Mouse (Mus musculus) neural tube, embryonic 12.5 days (tissue): ENCODE measurements around the gene Enpp6. TPM values are rescaled to one million over a fixed set of nuclear protein-coding genes. Genes with fewer than 3 reads are reported as not detected.

ENCODE experiments used
- ATAC-seq: fragments of 200-750 bp; cut with Nextera tagmentation; 2 replicates; pipeline ENCODE4 v1.8.0; 2017; ENCODE audit warnings: low read depth, mild to moderate bottlenecking, moderate TSS enrichment, moderate library complexity; ENCODE audit not compliant: low FRiP score
- H3K27ac ChIP-seq: fragments of 300-500 bp; sonication (generic); 2 replicates; pipeline ENCODE4 v1.5.1; 2016
- H3K27me3 ChIP-seq: fragments of 300-500 bp; sonication (generic); replicated peaks from 2 replicates; pipeline ENCODE4 v1.6.1; 2016; ENCODE audit warnings: mild to moderate bottlenecking
- H3K36me3 ChIP-seq: fragments of 300-500 bp; sonication (generic); 2 replicates; pipeline ENCODE4 v1.6.1; 2016; ENCODE audit warnings: mild to moderate bottlenecking
- H3K4me1 ChIP-seq: fragments of 300-500 bp; sonication (generic); 2 replicates; pipeline ENCODE4 v1.6.1; 2016
- H3K4me2 ChIP-seq: fragments of 300-500 bp; sonication (generic); replicated peaks from 2 replicates; pipeline ENCODE4 v1.6.1; 2016; ENCODE audit warnings: mild to moderate bottlenecking
- H3K4me3 ChIP-seq: fragments of 300-500 bp; sonication (generic); 2 replicates; pipeline ENCODE4 v1.5.1; 2016
- H3K9ac ChIP-seq: fragments of 300-500 bp; sonication (generic); 2 replicates; pipeline ENCODE4 v1.6.1; 2016; ENCODE audit warnings: mild to moderate bottlenecking
- H3K9me3 ChIP-seq: fragments of 300-500 bp; sonication (generic); 2 replicates; pipeline ENCODE4 v1.6.1; 2016; ENCODE audit warnings: mild to moderate bottlenecking
- WGBS: fragments of 180-500 bp; shearing (Covaris S2); methylation state at CpG from one replicate; pipeline ENCODE4 v1.1.7; 2016; 5-methylcytosine and 5-hydroxymethylcytosine counted together
- polyA plus RNA-seq: library from polyadenylated mRNA; unstranded; fragments of >200 nt; fragmentation: Nextera tagmentation; extraction: Ambion mirVana; gene quantifications from 2 replicates; pipeline ENCODE4 v1.2.1, GENCODE M21; 2016

Gene Enpp6
- polyA plus RNA-seq, 1 experiment from 2014 or later, result 0.23 TPM

GRCm38 (mm10) chr8:47082201-47083027, 95.7 kb downstream of the Enpp6 start:
- no peak overlapping the region for H3K4me2 ChIP-seq

DNA sequence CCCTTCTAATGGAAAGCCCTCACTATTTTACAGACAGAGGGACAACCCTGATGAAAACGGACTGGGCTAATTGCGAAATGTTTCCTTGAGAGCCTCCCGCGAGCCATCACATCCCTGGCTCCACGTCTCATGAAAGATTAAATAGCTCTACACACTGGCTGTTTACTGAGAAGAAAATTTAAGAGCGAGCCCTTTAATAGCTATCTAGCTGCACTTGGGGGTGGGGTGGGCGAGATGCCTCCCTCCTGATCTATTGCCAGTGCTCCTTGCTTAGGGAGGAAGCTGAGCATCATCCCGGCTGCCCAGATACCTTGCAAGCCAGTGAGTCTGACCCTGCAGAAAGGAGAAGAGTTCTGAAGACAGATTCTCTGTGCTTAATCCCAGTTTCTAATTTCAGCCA, 103.3 kb downstream of the Enpp6 start:
- Histone ChIP-seq H3K4me1 (no peaks in the 10 kb centered on the region), H3K9me3 (no peaks in the 10 kb centered on the region), H3K4me2 (no peak overlapping the region), H3K27ac (no peak overlapping the region), H3K9ac (no peak overlapping the region), H3K36me3 (no peaks in the 10 kb centered on the region), H3K4me3 (no peak overlapping the region), H3K27me3 (no peaks in the 10 kb centered on the region)
- WGBS, result 66% methylated on average over 8 of the region's 8 CpGs
- ATAC-seq, result no peak

More at GRCm38 (mm10) chr8:47082201-47083027, 95.7 kb downstream of the Enpp6 start:
- no peak overlapping the region for H3K9ac ChIP-seq
- H3K4me1 ChIP-seq, result no peaks in the 10 kb centered on the region
- no peaks in the 10 kb centered on the region for H3K36me3 ChIP-seq
- H3K9me3 ChIP-seq, result no peaks in the 10 kb centered on the region
- ATAC-seq, result no peak
- no peak overlapping the region for H3K27ac ChIP-seq
- WGBS, result 86% methylated on average over 22 of the region's 22 CpGs
- H3K27me3 ChIP-seq, result no peaks in the 10 kb centered on the region
- H3K4me3 ChIP-seq, result no peak overlapping the region

- H3K9ac ChIP-seq, result no peak overlapping the region
- no peaks in the 10 kb centered on the region for H3K4me1 ChIP-seq
- H3K9me3 ChIP-seq, result no peaks in the 10 kb centered on the region
- H3K36me3 ChIP-seq, result no peaks in the 10 kb centered on the region
- no peak overlapping the region for H3K4me2 ChIP-seq
- H3K27ac ChIP-seq, result no peak overlapping the region
- no peak overlapping the region for H3K4me3 ChIP-seq
- 77% methylated on average over 2 of the region's 2 CpGs for WGBS
- no peaks in the 10 kb centered on the region for H3K27me3 ChIP-seq
- no peak for ATAC-seq
Measured at GRCm38 (mm10) chr8:47105617-47106016, 118.9 kb downstream of the Enpp6 start.

- H3K9ac ChIP-seq, result no peak overlapping the region
- H3K36me3 ChIP-seq, result no peaks in the 10 kb centered on the region
- H3K4me2 ChIP-seq, result no peak overlapping the region
- WGBS, result 81% methylated on average over 17 of the region's 17 CpGs
- no peak overlapping the region for H3K4me3 ChIP-seq
- no peak for ATAC-seq
- no peak overlapping the region for H3K27ac ChIP-seq
- H3K27me3 ChIP-seq, result no peaks in the 10 kb centered on the region
- H3K9me3 ChIP-seq, result 0 out of 2 replicates have a peak, but pooled peaks cover 2% of the 10 kb centered on the region
- no peaks in the 10 kb centered on the region for H3K4me1 ChIP-seq
Measured at GRCm38 (mm10) chr8:47114133-47114796, 127.6 kb downstream of the Enpp6 start.

DNA sequence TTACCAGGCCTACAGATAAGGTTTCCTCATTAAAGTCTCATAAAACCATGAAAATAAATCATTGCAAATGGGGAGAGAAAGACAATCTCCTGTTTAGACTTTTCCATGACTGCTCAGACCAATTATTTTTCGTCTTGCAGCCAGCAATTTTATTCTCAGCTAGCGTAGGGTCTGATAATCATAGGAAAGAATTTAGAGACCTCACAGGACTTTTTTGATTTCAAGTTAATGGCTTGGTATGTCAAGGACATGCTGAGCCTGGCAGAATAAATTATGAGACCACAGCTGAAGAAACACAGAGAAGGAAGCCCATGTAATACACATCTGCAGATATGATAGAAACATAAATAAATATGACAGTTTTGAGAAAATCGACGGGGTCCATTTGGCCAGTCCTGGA, 130.6 kb downstream of the Enpp6 start:
- Histone ChIP-seq H3K4me1 (no peaks in the 10 kb centered on the region), H3K9me3 (no peaks in the 10 kb centered on the region), H3K36me3 (no peaks in the 10 kb centered on the region), H3K4me2 (no peak overlapping the region), H3K9ac (no peak overlapping the region), H3K27ac (no peak overlapping the region), H3K27me3 (no peaks in the 10 kb centered on the region), H3K4me3 (no peak overlapping the region)
- WGBS, result 69% methylated on average over 4 of the region's 4 CpGs
- no peak for ATAC-seq

- Histone ChIP-seq H3K27ac (no peak overlapping the region), H3K36me3 (no peaks in the 10 kb centered on the region), H3K4me1 (no peaks in the 10 kb centered on the region), H3K9me3 (peaks cover 3% of the 10 kb centered on the region; the same call in 1 of the 2 replicates), H3K9ac (no peak overlapping the region), H3K4me3 (no peak overlapping the region), H3K4me2 (no peak overlapping the region), H3K27me3 (no peaks in the 10 kb centered on the region)
- WGBS, result 73% methylated on average over 1 of the region's 1 CpGs
- no peak for ATAC-seq
Measured at GRCm38 (mm10) chr8:47119895-47120294, 133.2 kb downstream of the Enpp6 start.

GRCm38 (mm10) chr8:47128859-47129258, 142.2 kb downstream of the Enpp6 start:
- Histone ChIP-seq H3K4me1 (no peaks in the 10 kb centered on the region), H3K27ac (no peak overlapping the region), H3K4me3 (no peak overlapping the region), H3K27me3 (no peaks in the 10 kb centered on the region), H3K9ac (no peak overlapping the region), H3K9me3 (peaks cover 4% of the 10 kb centered on the region; the same call in 1 of the 2 replicates), H3K4me2 (no peak overlapping the region), H3K36me3 (no peaks in the 10 kb centered on the region)
- no peak for ATAC-seq
- WGBS, result 93% methylated on average over 1 of the region's 1 CpGs

DNA sequence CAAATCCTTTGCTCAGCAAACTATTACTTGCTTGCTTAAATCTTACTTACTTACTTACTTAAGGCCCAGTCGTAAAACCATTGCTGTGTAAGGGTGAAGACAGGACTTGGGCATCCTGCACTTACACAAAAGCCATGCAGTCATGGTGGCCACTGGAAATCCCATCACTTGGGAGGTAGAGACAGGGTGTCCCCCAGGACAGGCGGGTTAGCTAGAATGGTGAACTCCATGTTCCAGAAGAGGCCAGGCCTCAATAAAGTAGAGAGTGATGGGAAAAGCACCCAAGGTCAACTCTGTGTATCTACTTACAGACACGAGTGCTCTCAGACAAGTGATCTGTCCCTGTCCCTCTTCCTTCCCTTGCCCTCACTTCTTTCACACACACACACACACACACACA, 146.7 kb downstream of the Enpp6 start:
- Histone ChIP-seq H3K4me1 (0 out of 2 replicates have a peak, but pooled peaks cover 2% of the 10 kb centered on the region), H3K9me3 (no peaks in the 10 kb centered on the region), H3K9ac (no peak overlapping the region), H3K36me3 (no peaks in the 10 kb centered on the region), H3K4me3 (no peak overlapping the region), H3K27me3 (no peaks in the 10 kb centered on the region), H3K27ac (no peak overlapping the region), H3K4me2 (no peak overlapping the region)
- WGBS, result 85% methylated on average over 3 of the region's 3 CpGs
- no peak for ATAC-seq

- no peaks in the 10 kb centered on the region for H3K27me3 ChIP-seq
- no peaks in the 10 kb centered on the region for H3K36me3 ChIP-seq
- H3K27ac ChIP-seq, result no peak overlapping the region
- no peak for ATAC-seq
- H3K4me1 ChIP-seq, result 0 out of 2 replicates have a peak, but pooled peaks cover 2% of the 10 kb centered on the region
- no peak overlapping the region for H3K9ac ChIP-seq
- WGBS, result 47% methylated on average over 11 of the region's 11 CpGs
- H3K4me2 ChIP-seq, result no peak overlapping the region
- no peak overlapping the region for H3K4me3 ChIP-seq
- no peaks in the 10 kb centered on the region for H3K9me3 ChIP-seq
Measured at GRCm38 (mm10) chr8:47134736-47135135, 148.0 kb downstream of the Enpp6 start.

GRCm38 (mm10) chr8:47135586-47135985, 148.9 kb downstream of the Enpp6 start:
- H3K4me2 ChIP-seq, result peak overlapping the region; percentile 36; the same call in 1 of the 2 replicates
- H3K27ac ChIP-seq, result no peak overlapping the region
- H3K4me3 ChIP-seq, result no peak overlapping the region
- H3K27me3 ChIP-seq, result no peaks in the 10 kb centered on the region
- no peaks in the 10 kb centered on the region for H3K36me3 ChIP-seq
- 0 out of 2 replicates have a peak, but pooled peaks cover 2% of the 10 kb centered on the region for H3K4me1 ChIP-seq
- no peak overlapping the region for H3K9ac ChIP-seq
- ATAC-seq, result no peak
- 14% methylated on average over 9 of the region's 9 CpGs for WGBS
- no peaks in the 10 kb centered on the region for H3K9me3 ChIP-seq

DNA sequence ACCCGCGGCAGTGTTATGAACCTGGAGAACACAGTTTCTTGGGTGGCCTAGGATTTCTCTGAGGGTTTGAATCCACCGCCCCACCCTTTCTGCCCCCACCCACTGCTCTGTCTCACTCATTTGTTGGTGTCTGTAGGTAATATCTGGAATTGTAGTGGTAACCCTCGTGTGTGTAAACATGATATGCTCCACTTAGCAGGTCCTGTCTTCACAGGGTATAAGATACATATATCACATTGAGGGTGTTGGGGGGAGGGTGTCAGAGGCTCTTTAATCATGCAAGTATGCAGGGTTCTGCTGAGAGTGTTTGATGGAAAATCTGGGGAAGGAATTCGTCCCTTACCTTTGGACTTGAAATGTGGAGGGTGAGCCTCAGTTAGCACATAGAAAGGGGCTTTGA, 149.4 kb downstream of the Enpp6 start:
- no peaks in the 10 kb centered on the region for H3K9me3 ChIP-seq

DNA sequence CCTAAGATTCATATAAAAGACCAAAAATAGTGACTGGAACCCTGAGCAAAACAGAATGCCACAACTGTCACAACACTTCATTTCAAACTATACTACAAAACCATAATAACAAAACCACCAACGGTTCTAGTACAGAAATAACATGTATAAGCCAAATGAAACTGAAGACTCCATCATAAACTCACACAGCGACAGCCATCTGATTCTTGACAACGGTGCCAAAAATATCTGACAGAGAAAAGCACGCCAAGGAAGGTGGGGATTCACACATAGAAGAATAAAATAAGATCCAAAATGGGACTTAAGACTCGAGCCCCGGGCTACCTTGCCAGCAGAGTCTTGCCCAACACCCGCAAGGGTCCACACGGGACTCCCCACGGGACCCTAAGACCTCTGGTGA, 158.6 kb downstream of the Enpp6 start:
- Histone ChIP-seq H3K27ac (no peak overlapping the region), H3K9me3 (no peaks in the 10 kb centered on the region), H3K4me2 (no peak overlapping the region), H3K4me3 (no peak overlapping the region), H3K9ac (no peak overlapping the region), H3K27me3 (no peaks in the 10 kb centered on the region), H3K4me1 (no peaks in the 10 kb centered on the region), H3K36me3 (0 out of 2 replicates have a peak, but pooled peaks cover 3% of the 10 kb centered on the region)
- 95% methylated on average over 9 of the region's 9 CpGs for WGBS
- no peak for ATAC-seq

More for the DNA sequence above, 149.4 kb downstream of the Enpp6 start:
- no peak overlapping the region for H3K9ac ChIP-seq
- WGBS, result 43% methylated on average over 5 of the region's 5 CpGs
- no peak overlapping the region for H3K4me3 ChIP-seq
- ATAC-seq, result no peak
- H3K36me3 ChIP-seq, result no peaks in the 10 kb centered on the region
- H3K27ac ChIP-seq, result no peak overlapping the region
- 0 out of 2 replicates have a peak, but pooled peaks cover 2% of the 10 kb centered on the region for H3K4me1 ChIP-seq
- no peaks in the 10 kb centered on the region for H3K27me3 ChIP-seq
- H3K4me2 ChIP-seq, result peak overlapping the region; percentile 36; the same call in 1 of the 2 replicates
